Mouse (Mus musculus) spleen, postnatal 36 days (tissue): ENCODE measurements around the gene Eps8l3.
A peak's percentile ranks its signal among the peaks of the same experiment; 100 is the strongest.

ENCODE experiments used
- DNase-seq, 2 experiments: peaks; one replicate each; pipeline ENCODE4 v3.0.0; 2022; ENCODE audit warnings: low spot score in 2 of 2, mixed read lengths in 1 of 2

The Eps8l3 gene

GRCm38 (mm10) chr3:107895720-107896569 is 18.9 kb downstream of the Eps8l3 start, which contains the start of gene Gstm5:
Gstm5 (plus strand) TSS chr3:107895821.
- DNase-seq, result peak; percentile 48 to 59

GRCm38 (mm10) chr3:107898691-107899090 is 21.7 kb downstream of the Eps8l3 start:
- DNase-seq, result no peak

- DNase-seq, result no peak
These were observed 24.1 kb downstream of the Eps8l3 start for GRCm38 (mm10) chr3:107900955-107901673.

DNA sequence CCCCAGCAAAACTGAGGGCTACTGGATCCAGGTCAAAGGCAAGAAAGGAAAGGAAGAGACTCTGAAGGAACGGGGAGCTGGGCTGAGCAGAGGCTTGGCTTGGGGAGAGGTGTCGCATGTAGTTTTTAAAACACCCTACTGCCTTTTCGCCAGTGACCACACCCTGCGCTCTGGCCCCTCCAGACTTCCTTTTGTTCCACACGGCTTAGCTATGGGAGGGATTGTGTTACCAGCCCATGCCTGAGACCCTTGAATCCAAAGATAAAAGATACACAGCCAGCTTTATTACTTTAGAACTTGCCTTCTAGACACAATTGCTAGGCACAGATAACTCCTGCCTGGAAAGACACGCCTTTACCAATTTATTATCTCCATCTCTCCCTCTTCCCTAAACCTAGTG is 28.9 kb downstream of the Eps8l3 start:
- no peak for DNase-seq

DNA sequence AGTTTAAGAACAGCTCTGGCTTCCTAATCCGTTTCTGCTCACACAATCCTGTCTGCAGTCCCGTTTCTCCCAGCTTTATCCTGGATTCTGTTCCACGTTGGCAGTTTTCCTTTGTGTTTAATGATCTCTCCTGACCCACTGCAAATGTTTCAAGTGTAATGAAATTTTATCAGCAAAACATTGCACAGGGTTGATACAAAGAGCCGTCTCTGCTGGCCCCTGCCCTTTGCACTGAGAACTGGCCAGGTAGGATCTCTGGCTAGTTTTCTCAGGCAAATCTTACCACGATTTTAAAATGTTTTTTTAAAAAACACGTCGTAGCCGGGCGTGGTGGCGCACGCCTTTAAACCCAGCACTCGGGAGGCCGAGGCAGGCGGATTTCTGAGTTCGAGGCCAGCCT is 39.6 kb downstream of the Eps8l3 start:
- no peak for DNase-seq

DNA sequence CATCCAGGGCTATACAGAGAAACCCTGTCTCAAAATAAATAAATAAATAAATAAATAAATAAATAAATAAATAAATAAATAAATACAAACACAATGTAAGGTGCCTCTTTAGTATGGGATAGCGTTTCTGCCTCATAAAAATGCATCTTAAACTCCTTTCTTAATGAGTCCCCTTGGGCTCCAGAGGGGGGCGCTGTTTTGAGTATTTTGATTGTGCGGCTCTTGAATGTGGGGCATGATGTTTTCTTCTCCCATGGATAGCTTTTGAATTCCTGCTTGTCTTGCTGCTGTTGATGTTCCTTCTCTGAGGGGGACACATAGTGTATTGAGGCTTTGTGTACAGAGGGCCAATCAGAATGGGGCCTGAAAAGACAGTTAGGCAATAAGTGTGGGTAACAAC is 40.1 kb downstream of the Eps8l3 start:
- DNase-seq, result no peak

GRCm38 (mm10) chr3:107917783-107918408 is 40.9 kb downstream of the Eps8l3 start:
- peak; percentile 10 to 16 for DNase-seq

DNA sequence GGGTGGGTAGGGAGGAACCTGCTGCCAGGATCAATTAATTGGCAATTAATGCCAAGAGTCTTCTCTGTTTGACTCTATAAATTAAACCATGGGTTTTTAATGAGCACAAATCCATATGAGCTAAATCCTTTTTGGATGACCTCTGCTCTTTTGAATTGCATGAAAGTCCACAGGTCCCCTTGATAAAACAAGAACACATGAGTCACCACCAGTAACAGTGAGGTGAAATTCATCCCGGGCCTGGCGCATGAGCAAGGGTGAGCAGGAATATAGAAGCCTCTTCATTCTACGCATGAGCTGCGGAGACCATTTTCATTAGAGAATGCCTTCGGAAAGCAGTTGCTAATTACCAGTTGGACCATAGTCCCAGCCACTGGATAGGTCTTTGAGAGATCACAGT is 43.3 kb downstream of the Eps8l3 start:
- no peak for DNase-seq

- no peak for DNase-seq
These were observed 48.3 kb downstream of the Eps8l3 start for GRCm38 (mm10) chr3:107925335-107925734.

- DNase-seq, result no peak
These were observed 50.8 kb downstream of the Eps8l3 start for GRCm38 (mm10) chr3:107927841-107928240.

DNA sequence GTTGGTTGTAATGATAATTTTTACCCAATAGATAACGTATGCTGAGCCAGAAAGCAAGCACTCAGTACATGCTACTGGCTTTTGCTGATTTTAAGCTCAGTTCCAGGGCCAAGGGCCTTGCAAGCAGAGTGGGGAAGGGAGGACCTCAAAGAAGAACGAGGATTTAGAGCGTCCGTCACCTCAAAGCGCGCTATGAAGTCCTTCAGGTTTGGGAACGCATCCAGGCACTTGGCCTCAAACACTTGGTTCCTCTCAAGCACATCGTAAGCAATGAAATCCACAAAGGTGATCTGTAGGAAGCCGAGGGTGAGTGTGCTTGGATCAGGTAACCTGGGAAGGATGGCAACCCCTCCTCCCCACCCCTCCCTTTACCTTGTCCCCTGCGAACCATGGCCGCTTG is 51.7 kb downstream of the Eps8l3 start:
- DNase-seq, result no peak

DNA sequence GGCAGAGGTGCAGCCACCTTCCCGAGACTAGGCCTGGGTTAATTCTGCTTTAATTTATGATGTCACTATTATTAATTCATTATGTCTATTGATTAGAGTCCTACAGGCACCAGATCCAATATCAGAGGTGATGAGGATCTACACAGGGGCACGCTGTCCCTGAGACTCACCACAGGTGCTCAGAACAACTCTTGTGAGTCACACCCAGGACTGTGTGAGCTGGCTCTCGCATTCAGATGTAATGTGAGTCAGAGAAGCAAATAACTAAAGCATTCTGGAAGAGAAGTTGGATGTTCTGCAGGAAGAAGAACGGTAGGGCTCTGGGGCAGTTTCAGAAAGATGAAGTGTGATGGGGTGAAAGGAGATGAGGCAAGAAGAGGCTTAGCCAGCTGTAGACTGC is 52.2 kb downstream of the Eps8l3 start:
- DNase-seq, result no peak

- DNase-seq, result no peak
These were observed 52.7 kb downstream of the Eps8l3 start for GRCm38 (mm10) chr3:107929731-107930130.

- DNase-seq, result no peak
These were observed 54.1 kb downstream of the Eps8l3 start for GRCm38 (mm10) chr3:107931134-107931533.

DNA sequence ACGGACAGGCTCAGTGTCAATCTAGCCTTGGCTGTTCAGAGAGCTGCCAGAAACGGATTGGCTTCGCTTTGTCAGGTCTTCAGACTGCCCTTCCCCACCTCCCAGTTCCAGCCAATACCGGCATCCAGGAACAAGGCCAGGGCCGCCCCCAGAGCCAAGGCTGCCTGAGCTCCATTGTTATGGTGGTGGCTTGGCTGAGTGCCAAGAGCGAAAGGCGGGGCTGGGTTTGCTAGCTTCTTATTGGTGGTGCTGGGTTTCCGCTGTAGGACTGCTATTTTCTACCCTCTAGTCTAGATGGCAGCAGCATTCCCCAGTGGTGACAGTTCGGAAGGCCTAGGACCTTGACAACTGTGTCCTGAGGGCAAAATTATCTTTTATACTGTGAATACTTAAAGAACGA is 54.6 kb downstream of the Eps8l3 start, which contains the start of gene Gstm7:
Gstm7 (minus strand) TSS at position 148 of the 400 bp plus-strand sequence.
- DNase-seq, result peak; percentile 80 to 83

- no peak for DNase-seq
These were observed 55.1 kb downstream of the Eps8l3 start for GRCm38 (mm10) chr3:107932128-107932527.

- DNase-seq, result no peak
These were observed 58.2 kb downstream of the Eps8l3 start for GRCm38 (mm10) chr3:107935268-107935667.

DNA sequence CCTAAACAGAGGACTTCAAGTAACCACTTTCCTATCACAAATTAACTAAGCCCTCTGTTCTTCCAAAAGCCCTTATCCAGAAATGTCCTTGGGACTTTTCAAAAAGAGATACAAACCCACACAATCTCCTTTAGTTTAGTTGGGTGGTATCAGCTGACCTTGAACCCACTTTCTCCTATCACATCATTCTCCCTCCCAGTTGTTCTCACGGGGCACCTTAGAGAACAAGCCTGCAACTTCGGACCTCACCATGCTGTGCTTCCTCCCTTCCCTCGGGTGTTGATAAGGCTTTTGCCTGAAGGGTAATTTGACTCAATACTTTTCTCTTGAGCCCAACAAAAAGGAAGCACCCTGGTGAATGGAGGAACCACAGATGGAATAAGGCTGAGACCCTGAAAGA is 58.9 kb downstream of the Eps8l3 start:
- no peak for DNase-seq

- peak in 1 of 2 experiments; percentile 34 for DNase-seq
These were observed 62.4 kb downstream of the Eps8l3 start for GRCm38 (mm10) chr3:107939403-107939802.

DNA sequence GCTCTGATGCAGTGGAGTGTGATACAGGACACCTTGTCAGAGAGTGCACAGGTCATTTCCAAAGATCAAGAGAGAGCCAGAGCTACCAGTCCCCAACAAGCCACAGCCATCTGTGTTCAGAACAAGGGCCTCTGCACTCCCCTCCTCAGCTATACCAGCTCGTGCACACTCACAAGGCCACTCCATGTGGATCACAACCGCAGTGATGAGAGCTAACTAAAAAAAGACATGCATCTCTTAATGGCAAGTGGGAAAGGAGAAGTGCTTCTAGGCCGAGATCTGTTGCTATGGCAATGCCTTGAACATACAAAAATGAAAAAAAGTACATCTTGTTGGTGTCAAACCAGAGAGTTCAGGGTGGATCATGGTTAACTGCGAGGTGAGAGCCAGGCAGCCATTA is 62.8 kb downstream of the Eps8l3 start:
- DNase-seq, result no peak

DNA sequence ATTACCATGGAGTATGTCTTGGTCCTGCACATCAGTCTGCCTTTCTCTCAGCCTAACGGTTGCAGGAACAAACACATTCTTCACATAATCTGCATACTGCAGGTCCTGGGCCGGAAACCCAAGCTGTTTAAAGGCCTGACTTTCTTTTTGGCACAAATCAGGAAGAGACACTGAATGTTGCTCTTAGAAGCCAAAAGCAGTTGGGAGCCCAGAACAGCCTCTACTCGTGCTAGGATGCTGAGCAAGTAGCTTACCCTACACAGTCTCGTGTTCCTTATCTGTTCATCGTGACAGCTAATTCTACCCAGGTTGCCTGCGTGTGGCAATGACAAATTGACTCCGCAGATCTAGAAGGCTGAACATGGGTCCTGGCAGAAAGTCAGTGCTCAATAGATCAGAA is 63.5 kb downstream of the Eps8l3 start:
- no peak for DNase-seq

GRCm38 (mm10) chr3:107941261-107941660 is 64.2 kb downstream of the Eps8l3 start:
- DNase-seq, result no peak
